Mouse (Mus musculus): Measurements from ENCODE around the gene Pkp4.

Pkp4 gene

GRCm38 (mm10) chr2:59160605-59160963 is at the start of gene Pkp4, which contains the start of gene Ccdc148:
Gene Pkp4, plus strand, starts transcription at chr2:59160850.
Gene Ccdc148, minus strand, starts transcription at chr2:59160683.
- peak; percentile 92 for DNase-seq (ENCODE audit: low spot score)

- no peak for DNase-seq (ENCODE audit: low spot score)
Observed at GRCm38 (mm10) chr2:59129023-59129422, 31.6 kb upstream of the Pkp4 start.

- no peak for DNase-seq (ENCODE audit: low spot score)
Observed at GRCm38 (mm10) chr2:59129821-59130220, 30.8 kb upstream of the Pkp4 start.

DNA sequence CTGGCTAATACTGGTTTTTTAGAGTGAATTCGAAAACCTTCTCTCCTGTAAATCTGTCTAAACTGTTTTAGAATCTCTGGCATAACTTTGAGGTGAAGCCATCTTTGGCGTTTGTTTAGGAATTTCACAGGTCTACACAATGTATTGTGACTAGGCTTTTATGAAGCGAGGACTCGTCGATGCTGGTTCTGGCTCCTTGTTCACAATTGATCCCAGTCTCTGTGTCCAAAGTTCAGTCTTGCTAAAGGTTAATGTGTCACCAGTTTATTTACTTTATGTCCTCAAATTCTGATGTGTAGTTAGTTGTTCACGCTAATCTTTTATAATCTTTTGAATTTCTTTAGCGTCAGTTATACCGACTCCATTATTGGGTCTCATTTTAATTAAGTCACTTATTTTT is 29.6 kb upstream of the Pkp4 start:
- DNase-seq (ENCODE audit: low spot score): no peak

DNA sequence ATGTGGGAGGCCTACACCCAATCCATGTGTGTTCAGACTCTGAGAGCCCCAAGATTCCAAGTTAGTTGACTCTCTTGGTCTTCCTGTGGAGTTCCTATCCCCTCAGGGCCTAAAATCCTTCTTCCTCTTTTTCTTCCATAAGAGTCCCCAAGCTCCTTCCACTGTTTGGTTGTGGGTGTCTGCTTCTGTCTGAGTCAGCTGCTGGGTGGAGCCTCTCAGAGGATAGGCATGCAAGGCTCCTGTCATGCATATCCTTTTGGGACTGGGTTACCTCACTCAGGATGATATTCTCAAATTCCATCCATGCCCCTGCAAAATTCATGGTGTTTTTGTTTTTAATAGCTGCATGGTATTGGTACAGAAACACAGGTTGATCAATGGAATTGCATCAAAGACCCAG is 5.2 kb upstream of the Pkp4 start:
- DNase-seq (ENCODE audit: low spot score): no peak

DNA sequence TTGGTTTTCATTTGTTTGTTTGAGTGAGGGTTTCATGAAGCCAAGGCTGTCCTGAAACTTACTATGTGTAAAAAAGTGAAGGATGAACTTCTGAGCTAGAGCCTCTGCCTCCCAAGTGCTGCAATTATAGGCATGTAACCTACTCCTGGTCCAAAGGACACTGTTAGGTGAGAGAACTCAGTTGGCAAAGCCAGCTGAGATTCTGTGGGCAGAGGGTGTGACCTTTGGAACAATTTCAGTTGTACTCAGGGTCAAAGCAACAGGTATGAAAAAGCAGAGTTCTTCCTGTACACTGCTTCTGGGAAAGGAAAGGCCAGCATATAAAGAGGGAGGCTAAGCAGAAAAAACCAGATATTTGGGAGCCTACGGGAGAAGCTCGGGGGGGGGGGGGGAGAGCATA is 2.5 kb upstream of the Pkp4 start:
- DNase-seq (ENCODE audit: low spot score): no peak

GRCm38 (mm10) chr2:59159961-59160604 is 567 bp upstream of the Pkp4 start:
- DNase-seq (ENCODE audit: low spot score): no peak

GRCm38 (mm10) chr2:59161021-59161440 is 381 bp downstream of the Pkp4 start:
- no peak for DNase-seq (ENCODE audit: low spot score)

DNA sequence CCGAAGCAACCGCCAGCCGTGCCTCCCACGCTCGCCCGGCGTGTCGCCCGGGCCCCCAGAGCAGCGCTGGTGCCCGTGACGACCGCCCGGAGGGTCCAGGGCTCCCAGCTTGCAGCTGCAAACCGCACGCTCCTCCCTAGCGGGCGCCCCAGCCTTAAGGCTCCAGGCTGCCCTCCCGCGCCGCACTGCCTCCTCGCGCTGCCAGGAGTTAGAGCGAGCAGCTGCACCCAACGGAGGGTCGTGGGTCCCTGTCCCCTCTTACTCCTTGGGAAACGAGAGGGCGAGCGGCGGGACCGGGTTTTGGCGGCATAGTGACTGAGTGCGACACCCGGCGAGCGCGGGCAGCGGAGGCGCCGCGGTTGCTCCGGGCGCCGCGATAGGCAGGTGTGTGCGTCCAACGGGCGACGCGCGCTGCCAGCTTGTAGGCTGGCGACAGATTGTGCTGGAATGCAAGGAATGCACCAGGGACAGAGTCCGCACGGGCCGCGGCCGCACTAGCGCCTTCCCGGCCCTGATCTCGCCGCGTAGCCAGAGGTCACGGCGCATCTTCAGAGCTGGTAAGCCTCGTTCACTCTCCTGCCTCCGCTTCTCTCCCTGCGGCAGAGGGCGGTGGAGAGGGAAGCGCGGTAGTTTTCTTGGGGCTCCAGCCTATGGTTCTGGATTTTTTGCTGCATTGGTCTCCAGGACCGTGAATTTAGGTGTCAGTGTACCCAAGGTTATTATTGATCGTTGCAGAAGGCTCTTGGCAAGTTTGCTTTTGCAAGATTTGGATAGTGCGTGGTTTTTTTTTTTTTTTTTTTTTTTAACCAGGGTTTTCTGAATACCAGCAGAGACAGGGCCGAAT is 1.0 kb downstream of the Pkp4 start:
- peak; percentile 66 for DNase-seq (ENCODE audit: low spot score)

GRCm38 (mm10) chr2:59162285-59162600 is 1.6 kb downstream of the Pkp4 start:
- DNase-seq (ENCODE audit: low spot score): no peak

GRCm38 (mm10) chr2:59166976-59167375 is 6.3 kb downstream of the Pkp4 start:
- no peak for DNase-seq (ENCODE audit: low spot score)

DNA sequence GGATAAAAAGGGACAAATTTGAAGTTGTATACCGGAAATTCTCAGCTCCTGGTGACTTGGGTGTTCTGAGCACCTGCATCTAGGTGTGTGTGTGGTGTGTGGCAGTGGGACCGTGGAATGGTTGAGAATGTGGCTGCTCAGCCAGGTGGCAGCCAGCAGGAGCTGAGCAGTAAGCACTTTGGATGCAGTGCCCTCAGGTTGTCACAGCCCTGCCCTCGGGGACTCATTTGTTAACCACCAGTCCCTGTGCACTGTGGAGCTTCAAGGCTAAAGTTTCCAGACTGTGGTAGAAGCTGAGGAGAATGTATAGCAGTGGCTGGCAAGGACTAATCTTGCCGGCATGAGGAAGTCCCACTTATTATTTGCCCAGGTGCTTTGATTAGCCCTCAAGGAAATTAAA is 7.2 kb downstream of the Pkp4 start:
- no peak for DNase-seq (ENCODE audit: low spot score)

DNA sequence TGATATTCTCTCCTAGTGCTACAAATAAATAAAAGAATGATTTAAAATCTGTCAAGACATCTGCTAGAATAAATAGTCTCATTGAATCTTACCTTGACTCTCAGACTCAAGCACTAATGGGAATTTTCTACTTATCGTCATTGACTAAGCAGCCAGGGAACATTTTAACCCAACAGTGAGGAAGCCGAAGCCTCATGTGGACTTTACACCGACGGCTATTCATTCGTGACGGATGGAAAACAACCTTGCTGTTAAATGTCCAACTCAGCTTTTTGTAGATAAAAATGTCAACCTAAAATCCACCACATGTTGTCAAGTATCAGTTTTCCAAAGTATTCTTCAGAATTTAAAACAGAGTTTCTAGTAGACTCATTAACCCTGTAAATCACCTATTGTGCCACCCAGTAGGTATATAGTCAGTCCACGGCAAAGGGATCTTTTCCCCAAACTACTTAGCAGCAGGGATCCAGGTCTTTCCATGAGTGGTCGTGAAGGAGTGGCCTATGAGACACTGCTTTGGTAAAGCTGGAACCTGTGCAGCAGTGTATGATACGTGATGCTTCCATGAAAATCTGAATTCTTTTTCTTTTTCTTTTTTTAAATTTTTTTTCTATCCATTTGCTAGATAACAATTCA is 9.0 kb downstream of the Pkp4 start:
- DNase-seq (ENCODE audit: low spot score): no peak

DNA sequence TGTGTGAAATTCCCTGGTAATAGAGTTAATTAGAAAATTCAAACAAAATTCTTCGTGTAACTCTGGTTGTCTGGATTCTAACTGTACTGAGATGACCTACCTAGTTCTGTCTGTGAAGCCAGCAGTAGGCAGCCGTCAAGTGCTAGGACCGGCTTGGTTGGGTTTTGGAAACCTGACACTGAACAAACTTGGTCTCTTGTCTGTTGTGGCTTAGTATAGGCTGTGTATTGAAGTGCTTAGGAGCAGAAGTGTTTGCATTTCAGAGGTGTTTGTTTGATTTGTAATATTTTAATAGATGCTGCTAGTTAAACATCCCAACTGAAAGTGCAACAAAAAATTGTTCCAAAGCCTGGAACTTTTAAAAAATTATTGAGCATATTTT is 9.5 kb downstream of the Pkp4 start:
- DNase-seq (ENCODE audit: low spot score): no peak

- DNase-seq (ENCODE audit: low spot score): no peak
Observed at GRCm38 (mm10) chr2:59170593-59170992, 9.9 kb downstream of the Pkp4 start.

DNA sequence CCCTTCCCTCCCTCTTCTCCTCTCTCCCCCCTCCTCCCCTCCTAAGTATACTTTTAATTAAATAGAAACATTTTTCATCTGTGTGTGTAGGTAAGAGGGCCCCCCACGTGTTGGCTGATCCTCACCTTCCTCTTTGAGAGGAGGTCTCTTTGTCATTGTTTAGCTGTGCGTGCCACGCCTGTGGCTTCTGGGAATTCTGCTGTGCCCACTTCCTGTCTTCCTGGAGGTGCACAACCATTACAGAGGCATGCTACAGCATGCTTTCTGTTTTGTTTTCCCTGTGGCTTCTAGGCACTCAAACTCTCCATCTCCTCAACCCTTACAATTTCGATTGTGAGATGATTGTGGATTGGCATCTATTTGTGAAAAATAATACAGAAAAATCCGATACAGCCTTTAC is 10.9 kb downstream of the Pkp4 start:
- DNase-seq (ENCODE audit: low spot score): no peak

DNA sequence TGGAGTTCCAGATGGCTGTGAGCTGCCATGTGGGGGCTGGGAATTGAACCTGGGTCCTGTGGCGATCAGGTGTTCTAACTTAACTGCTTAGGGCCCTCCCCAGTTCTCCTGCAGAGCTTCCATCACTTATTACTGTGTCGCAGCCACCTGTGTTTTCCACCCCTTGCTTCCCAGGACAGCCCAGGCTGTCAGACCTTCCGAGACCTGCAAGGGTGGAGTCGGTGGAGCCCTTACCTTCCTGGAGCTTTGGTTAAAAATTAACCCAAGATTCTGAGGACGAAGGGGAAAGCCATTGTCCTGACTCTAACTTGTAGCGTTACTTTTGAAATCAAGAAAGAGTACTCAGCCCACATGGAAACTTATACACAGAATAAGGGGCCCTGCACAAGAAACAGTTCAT is 15.3 kb downstream of the Pkp4 start:
- no peak for DNase-seq (ENCODE audit: low spot score)

DNA sequence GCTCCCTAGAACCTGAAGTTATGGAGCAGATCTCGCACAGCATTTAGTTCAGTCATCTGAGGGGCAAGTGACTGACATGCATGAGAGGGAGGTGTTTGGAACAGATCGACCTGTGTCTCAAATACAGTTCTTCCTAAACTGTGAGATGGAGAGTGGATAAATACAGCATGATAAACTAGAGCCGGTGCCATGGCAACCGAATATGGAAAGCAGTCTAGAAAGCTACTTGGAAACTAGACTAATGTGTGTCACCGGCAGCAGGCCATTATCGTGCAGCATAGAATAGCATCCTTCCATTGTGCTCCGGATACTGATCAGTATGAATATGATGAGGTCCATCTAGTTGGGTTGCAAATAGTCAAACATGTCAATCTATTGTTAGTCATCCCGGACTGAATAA is 17.5 kb downstream of the Pkp4 start:
- no peak for DNase-seq (ENCODE audit: low spot score)

DNA sequence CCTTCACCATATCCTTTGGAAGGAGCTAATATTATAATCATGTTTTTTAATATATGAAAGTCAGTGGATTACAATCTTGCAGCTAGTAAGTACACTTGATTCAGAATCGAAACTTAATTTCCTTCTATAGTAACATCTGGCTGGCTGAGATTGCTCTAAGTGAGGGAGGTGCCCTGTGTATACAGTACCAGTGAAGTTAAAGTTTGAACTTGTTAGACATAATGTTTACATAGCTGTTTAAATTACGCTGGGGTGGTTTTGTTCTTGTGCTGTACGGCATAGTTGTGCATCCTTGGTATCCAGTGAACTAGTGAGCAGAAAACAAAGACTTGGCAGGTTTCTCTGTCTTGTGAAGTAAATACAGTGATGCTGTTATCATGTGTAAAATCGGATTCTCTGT is 18.3 kb downstream of the Pkp4 start:
- no peak for DNase-seq (ENCODE audit: low spot score)

- no peak for DNase-seq (ENCODE audit: low spot score)
Observed at GRCm38 (mm10) chr2:59179487-59179886, 18.8 kb downstream of the Pkp4 start.

DNA sequence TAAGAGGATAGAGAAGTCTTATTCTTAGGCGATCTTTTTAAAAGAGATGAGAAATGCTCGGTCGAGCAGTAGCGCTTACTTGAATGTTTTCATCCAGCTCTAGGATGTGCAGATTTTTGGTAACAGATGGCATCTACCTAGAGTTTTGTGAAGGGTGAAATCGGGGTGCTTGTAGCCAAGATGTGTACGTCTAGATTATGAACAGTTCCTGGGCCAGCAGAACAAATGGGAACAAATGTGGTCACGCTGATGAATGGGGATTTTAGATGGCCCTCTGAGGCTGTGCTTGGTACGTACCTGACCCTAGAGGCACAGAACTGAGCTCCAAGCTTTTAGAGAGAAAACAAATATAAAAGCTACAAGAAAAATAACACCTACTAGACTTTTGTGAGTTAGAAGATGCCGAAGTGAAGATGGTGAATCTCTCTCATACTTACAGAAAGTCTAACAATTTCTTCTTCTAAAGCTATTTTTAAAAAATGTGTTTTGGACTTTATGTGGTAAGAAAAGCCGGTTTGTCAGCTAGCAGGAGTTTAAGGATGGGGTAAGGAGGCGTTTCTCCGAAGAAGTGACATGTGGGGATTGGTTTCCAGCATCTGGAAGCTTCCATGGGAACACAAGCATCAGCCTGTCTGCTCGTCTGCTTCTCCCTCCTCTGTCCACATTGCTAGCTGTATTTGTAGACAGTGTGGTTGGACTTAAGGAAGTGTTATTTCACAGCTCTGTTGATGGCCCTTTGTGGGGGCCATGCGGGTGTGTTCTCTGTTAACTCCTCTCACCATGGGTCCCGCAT is 20.9 kb downstream of the Pkp4 start:
- DNase-seq (ENCODE audit: low spot score): no peak

GRCm38 (mm10) chr2:59183541-59183940 is 22.9 kb downstream of the Pkp4 start:
- DNase-seq (ENCODE audit: low spot score): no peak
